Mouse (Mus musculus): ENCODE measurements around the gene Mrpl20. TPM values are rescaled to one million over a fixed set of nuclear protein-coding genes. Genes with fewer than 3 reads are reported as not detected.

Gene Mrpl20
- total and polyA plus RNA-seq, 2 experiments from 2014 or later: 123 to 279 TPM

DNA sequence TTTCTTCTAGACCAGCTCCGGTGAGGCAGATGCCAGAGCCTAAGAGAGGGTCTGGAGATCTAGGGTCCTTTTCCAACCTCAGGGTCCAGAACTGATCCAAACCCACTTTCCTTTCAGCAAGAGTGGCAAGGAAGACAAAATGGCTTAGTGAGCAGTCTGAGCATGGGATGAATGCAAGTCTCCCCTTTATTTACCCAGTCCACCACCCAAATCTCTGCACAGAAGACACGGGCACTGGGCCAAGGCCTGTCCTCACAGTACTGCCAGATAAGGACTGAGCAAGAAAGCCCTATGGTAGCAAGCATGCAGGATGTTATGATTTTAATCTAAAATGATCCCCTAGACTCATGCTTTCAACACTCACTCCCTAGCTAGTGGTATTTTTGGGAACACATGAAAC, 24.9 kb upstream of the Mrpl20 start:
- Histone ChIP-seq H3K27ac (ENCODE audit: low read depth, low read length) (no peak overlapping the region), H3K4me3 (ENCODE audit: low read depth, low read length) (no peak overlapping the region), H3K9ac (replicated peaks; ENCODE audit: low read length, poor library complexity, severe bottlenecking) (no peak overlapping the region), H3K4me1 (ENCODE audit: insufficient read depth, low read length) (peaks cover 4% of the 10 kb centered on the region; the same call in 1 of the 2 replicates), H3K9me3 (ENCODE audit: low read length) (no peaks in the 10 kb centered on the region), H3K36me3 (ENCODE audit: insufficient read depth, low read length) (no peaks in the 10 kb centered on the region), H3K4me2 (ENCODE audit: low read depth, low read length, poor library complexity, severe bottlenecking) (no peak overlapping the region), H3K27me3 (ENCODE audit: insufficient read depth, low read length) (no peaks in the 10 kb centered on the region)
- no peak for TF ChIP-seq CTCF (IDR thresholded peaks at IDR 0.05)
- 78% methylated on average over 2 of the region's 2 CpGs for WGBS
- DNase-seq (ENCODE audit: low spot score) (no peak), ATAC-seq (ENCODE audit: low FRiP score) (no peak)

DNA sequence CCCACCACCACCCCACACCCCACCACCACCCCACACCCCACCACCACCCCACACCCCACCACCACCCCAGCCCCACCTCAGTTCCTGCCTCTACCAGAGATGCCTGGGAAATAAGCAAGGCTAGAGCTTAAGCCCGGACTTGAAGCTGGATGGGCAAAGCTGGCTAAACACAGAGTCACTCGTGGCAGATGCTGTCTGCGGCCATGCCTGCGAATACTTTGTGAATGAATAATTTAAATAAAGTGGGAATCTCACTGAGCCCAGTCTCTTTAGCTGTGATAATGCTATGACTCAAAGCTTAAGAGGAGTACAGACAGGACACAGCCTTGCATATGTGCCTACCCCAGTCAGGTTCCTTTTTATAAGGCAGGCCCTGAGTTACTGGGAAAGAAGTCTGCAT, 23.2 kb upstream of the Mrpl20 start:
- Histone ChIP-seq H3K36me3 (ENCODE audit: insufficient read depth, low read length) (no peaks in the 10 kb centered on the region), H3K4me1 (ENCODE audit: insufficient read depth, low read length) (peaks cover 6% of the 10 kb centered on the region; the same call in 1 of the 2 replicates), H3K4me2 (ENCODE audit: low read depth, low read length, poor library complexity, severe bottlenecking) (no peak overlapping the region), H3K9me3 (ENCODE audit: low read length) (no peaks in the 10 kb centered on the region), H3K9ac (replicated peaks; ENCODE audit: low read length, poor library complexity, severe bottlenecking) (no peak overlapping the region), H3K4me3 (ENCODE audit: low read depth, low read length) (no peak overlapping the region), H3K27me3 (ENCODE audit: insufficient read depth, low read length) (no peaks in the 10 kb centered on the region), H3K27ac (ENCODE audit: low read depth, low read length) (no peak overlapping the region)
- no peak for ATAC-seq (ENCODE audit: low FRiP score)
- no peak for TF ChIP-seq CTCF (IDR thresholded peaks at IDR 0.05)
- 78% methylated on average over 4 of the region's 4 CpGs for WGBS
- DNase-seq (ENCODE audit: low spot score): no peak

DNA sequence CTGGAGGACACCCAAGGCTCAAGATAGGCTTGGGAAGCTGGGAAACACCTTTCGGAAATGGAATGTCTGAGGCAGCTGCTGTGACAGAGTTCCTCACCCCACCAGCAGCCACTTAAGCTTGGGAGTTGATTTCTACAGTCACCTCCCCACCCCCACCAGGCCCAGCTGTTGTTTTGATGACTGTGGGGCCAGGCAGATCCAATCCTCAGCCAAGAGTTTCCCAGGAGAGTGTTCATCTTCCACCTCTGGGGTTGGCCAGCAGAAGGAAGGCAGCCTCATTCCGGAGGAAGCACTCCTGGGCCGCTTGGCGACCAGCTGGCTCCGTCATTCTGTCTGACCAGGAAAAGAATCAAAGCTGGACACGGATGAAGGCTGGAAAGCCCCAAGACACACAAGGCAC, 21.8 kb upstream of the Mrpl20 start:
- 27% methylated on average over 6 of the region's 6 CpGs for WGBS
- no peak overlapping the region for H3K27ac ChIP-seq (ENCODE audit: low read depth, low read length)
- H3K36me3 ChIP-seq (ENCODE audit: insufficient read depth, low read length): no peaks in the 10 kb centered on the region
- H3K4me3 ChIP-seq (ENCODE audit: low read depth, low read length): no peak overlapping the region
- peaks cover 6% of the 10 kb centered on the region; the same call in 1 of the 2 replicates for H3K4me1 ChIP-seq (ENCODE audit: insufficient read depth, low read length)
- H3K9ac ChIP-seq (replicated peaks; ENCODE audit: low read length, poor library complexity, severe bottlenecking): no peak overlapping the region
- no peaks in the 10 kb centered on the region for H3K27me3 ChIP-seq (ENCODE audit: insufficient read depth, low read length)
- no peak for TF ChIP-seq CTCF (IDR thresholded peaks at IDR 0.05)
- no peak overlapping the region for H3K4me2 ChIP-seq (ENCODE audit: low read depth, low read length, poor library complexity, severe bottlenecking)
- H3K9me3 ChIP-seq (ENCODE audit: low read length): no peaks in the 10 kb centered on the region
- ATAC-seq (ENCODE audit: low FRiP score) (no peak), DNase-seq (ENCODE audit: low spot score) (peak; percentile 49)

DNA sequence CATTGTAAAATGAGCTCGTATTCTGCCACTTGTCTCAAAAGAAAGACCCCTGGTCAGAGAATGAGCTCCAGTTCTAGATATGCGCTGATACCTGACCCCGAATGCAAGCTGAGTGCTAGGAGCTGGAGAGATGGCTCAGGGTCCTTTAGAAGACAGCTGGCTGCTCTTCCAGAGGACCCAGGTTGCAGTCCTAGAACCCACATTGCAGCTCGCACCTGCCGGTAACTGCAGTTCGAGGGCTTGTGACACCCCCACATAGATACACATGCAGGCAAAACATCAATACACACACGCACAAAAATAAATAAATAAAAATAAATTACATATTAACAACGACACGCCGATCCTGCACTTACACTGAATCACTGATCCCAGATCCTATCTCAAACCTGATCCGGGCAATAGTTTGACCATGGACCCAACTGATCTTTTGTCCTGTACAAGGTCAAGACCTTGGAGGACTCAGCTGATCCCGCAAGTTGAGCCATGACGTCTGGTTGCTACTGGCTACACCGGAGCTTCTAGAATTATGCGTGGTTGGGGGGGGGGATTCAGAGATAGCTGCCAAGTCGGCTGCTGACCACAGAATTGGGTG, 19.1 kb upstream of the Mrpl20 start:
- Histone ChIP-seq H3K36me3 (ENCODE audit: insufficient read depth, low read length) (no peaks in the 10 kb centered on the region), H3K27me3 (ENCODE audit: insufficient read depth, low read length) (no peaks in the 10 kb centered on the region), H3K9me3 (ENCODE audit: low read length) (no peaks in the 10 kb centered on the region), H3K4me1 (ENCODE audit: insufficient read depth, low read length) (peaks cover 6% of the 10 kb centered on the region; the same call in 1 of the 2 replicates), H3K4me2 (ENCODE audit: low read depth, low read length, poor library complexity, severe bottlenecking) (peak overlapping the region; percentile 78), H3K27ac (ENCODE audit: low read depth, low read length) (peak overlapping the region; percentile 91), H3K9ac (replicated peaks; ENCODE audit: low read length, poor library complexity, severe bottlenecking) (peak overlapping the region; percentile 88), H3K4me3 (ENCODE audit: low read depth, low read length) (peak overlapping the region; percentile 67)
- no peak for TF ChIP-seq CTCF (IDR thresholded peaks at IDR 0.05)
- ATAC-seq (ENCODE audit: low FRiP score) (peak; percentile 28; the same call in 1 of the 2 replicates), DNase-seq (ENCODE audit: low spot score) (no peak)
- 34% methylated on average over 16 of the region's 16 CpGs for WGBS

DNA sequence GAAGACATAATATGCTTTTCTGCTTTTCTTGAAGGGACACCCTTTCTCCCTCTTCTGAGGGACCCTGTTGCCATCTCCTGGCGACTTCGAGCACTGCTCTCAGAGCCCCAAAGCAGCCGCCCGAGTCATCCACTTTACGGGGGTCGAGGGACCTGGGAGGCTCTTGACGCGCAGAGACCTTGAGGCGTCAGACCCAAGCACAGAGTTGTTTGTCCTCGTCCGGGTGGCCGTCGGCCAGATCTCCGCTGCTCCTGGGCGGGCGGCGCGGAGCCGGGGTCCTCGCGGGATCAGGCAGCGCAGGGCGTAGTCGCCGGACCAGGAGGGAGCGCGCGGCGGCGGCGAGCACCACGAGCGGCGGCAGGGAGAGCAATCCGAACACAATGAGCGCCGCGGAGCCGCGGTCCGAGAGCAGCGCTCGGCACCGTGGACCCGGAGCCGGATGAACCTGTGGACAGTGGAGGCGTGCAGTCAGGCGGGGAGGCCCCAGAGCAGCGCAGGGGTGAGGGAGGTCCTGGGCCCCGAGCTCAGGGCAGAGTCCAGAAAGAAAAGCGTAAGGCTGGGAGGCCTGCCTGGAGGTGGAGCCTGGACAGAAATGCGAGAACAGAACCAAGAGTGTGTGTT, 18.5 kb upstream of the Mrpl20 start:
- WGBS: under 1% methylated on average over 52 of the region's 52 CpGs

DNA sequence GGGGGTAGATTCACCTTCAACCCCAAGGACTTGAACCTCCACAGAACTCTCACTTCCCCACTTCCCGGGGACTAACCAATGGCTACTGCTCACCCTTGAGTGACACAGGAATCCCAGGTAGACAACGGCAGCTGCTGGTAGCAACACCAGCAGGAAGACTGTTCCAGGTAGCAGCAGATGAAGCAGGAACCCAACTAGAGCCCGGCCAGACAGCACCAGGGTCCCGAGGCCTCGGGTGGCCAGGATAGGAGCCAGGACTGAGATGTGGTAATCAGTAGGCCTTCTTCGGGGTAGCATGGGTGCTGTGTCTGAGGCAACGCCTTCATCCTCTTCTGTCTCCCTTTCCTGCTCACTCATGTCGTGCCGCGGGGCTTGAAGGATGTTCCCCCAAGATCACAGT, 17.4 kb upstream of the Mrpl20 start:
- H3K27me3 ChIP-seq (ENCODE audit: insufficient read depth, low read length): no peaks in the 10 kb centered on the region
- H3K27ac ChIP-seq (ENCODE audit: low read depth, low read length): no peak overlapping the region
- peak overlapping the region; percentile 42 for H3K9ac ChIP-seq (replicated peaks; ENCODE audit: low read length, poor library complexity, severe bottlenecking)
- H3K4me1 ChIP-seq (ENCODE audit: insufficient read depth, low read length): peaks cover 6% of the 10 kb centered on the region; the same call in 1 of the 2 replicates
- no peak for ATAC-seq (ENCODE audit: low FRiP score)
- no peak for TF ChIP-seq CTCF (IDR thresholded peaks at IDR 0.05)
- no peak overlapping the region for H3K4me3 ChIP-seq (ENCODE audit: low read depth, low read length)
- no peaks in the 10 kb centered on the region for H3K36me3 ChIP-seq (ENCODE audit: insufficient read depth, low read length)
- no peak for DNase-seq (ENCODE audit: low spot score)
- H3K9me3 ChIP-seq (ENCODE audit: low read length): no peaks in the 10 kb centered on the region
- peak overlapping the region; percentile 78 for H3K4me2 ChIP-seq (ENCODE audit: low read depth, low read length, poor library complexity, severe bottlenecking)
- 86% methylated on average over 10 of the region's 10 CpGs for WGBS

More for the DNA sequence above, 18.5 kb upstream of the Mrpl20 start:
- no peaks in the 10 kb centered on the region for H3K9me3 ChIP-seq (ENCODE audit: low read length)
- DNase-seq (ENCODE audit: low spot score): peak; percentile 91
- H3K4me1 ChIP-seq (ENCODE audit: insufficient read depth, low read length): peaks cover 6% of the 10 kb centered on the region; the same call in 1 of the 2 replicates
- peak; percentile 82 for TF ChIP-seq CTCF (IDR thresholded peaks at IDR 0.05)
- peak overlapping the region; percentile 67 for H3K4me3 ChIP-seq (ENCODE audit: low read depth, low read length)
- H3K27ac ChIP-seq (ENCODE audit: low read depth, low read length): peak overlapping the region; percentile 91
- peak; percentile 89 for ATAC-seq (ENCODE audit: low FRiP score)
- no peaks in the 10 kb centered on the region for H3K27me3 ChIP-seq (ENCODE audit: insufficient read depth, low read length)
- no peaks in the 10 kb centered on the region for H3K36me3 ChIP-seq (ENCODE audit: insufficient read depth, low read length)
- peak overlapping the region; percentile 78 for H3K4me2 ChIP-seq (ENCODE audit: low read depth, low read length, poor library complexity, severe bottlenecking)
- H3K9ac ChIP-seq (replicated peaks; ENCODE audit: low read length, poor library complexity, severe bottlenecking): peak overlapping the region; percentile 88

Data from midbrain, postnatal 0 days (tissue).